Mouse (Mus musculus) granulocyte monocyte progenitor cell, adult 5-6 weeks (primary cell): ENCODE results near the gene Mettl8. TPM values are rescaled to one million over a fixed set of nuclear protein-coding genes. Genes with fewer than 3 reads are reported as not detected.
A peak's percentile ranks its signal among the peaks of the same experiment; 100 is the strongest.

Experiments
- ATAC-seq: replicated peaks from 2 replicates; pipeline ENCODE4 v1.8.0; 2016; ENCODE audit warnings: mild to moderate bottlenecking, moderate TSS enrichment, inconsistent platforms; ENCODE audit not compliant: poor library complexity, severe bottlenecking
- total RNA-seq, 2 experiments: library from RNA; stranded (forward) in 1 of 2; stranded (reverse) in 1 of 2; fragments of 200-712, 200-1000 nt in 1 of 2; fragments of >200 nt in 1 of 2; fragmentation: Nextera tagmentation in 1 of 2; gene quantifications; 2 replicates each; pipeline ENCODE4 v1.2.3; 2014 to 2017

The Mettl8 gene
- total RNA-seq, 2 experiments from 2014 or later: 23.1 to 30.9 TPM

- ATAC-seq: no peak
These were observed 114.6 kb downstream of the Mettl8 start for GRCm38 (mm10) chr2:70940826-70941225.

GRCm38 (mm10) chr2:70938844-70939494 lies 116.4 kb downstream of the Mettl8 start:
- ATAC-seq: peak; percentile 68

GRCm38 (mm10) chr2:70934772-70935171 lies 120.6 kb downstream of the Mettl8 start:
- no peak for ATAC-seq

- no peak for ATAC-seq
These were observed 121.9 kb downstream of the Mettl8 start for GRCm38 (mm10) chr2:70933516-70933915.

- no peak for ATAC-seq
These were observed 122.4 kb downstream of the Mettl8 start for GRCm38 (mm10) chr2:70932965-70933364.

GRCm38 (mm10) chr2:70930631-70931288 lies 124.6 kb downstream of the Mettl8 start:
- ATAC-seq: peak; percentile 40; the same call in 1 of the 2 replicates

- ATAC-seq: no peak
These were observed 125.7 kb downstream of the Mettl8 start for GRCm38 (mm10) chr2:70929714-70930113.

- ATAC-seq: no peak
These were observed 131.3 kb downstream of the Mettl8 start for GRCm38 (mm10) chr2:70924049-70924448.

GRCm38 (mm10) chr2:70922814-70923213 lies 132.6 kb downstream of the Mettl8 start:
- no peak for ATAC-seq

GRCm38 (mm10) chr2:70920937-70921596 lies 134.3 kb downstream of the Mettl8 start:
- ATAC-seq: no peak

GRCm38 (mm10) chr2:70919913-70920522 lies 135.4 kb downstream of the Mettl8 start:
- no peak for ATAC-seq

- ATAC-seq: no peak
These were observed 136.9 kb downstream of the Mettl8 start for GRCm38 (mm10) chr2:70918516-70918915.

Other genes with a start within 250 kb of the Mettl8 start
- 43.7 and 49.3 TPM in 2 replicates for gene Tlk1, start 229.9 kb downstream of the Mettl8 start, total RNA-seq (2014; fragmentation: Nextera tagmentation)
- 44.2 and 47.4 TPM in 2 replicates for gene Tlk1, start 229.9 kb downstream of the Mettl8 start, total RNA-seq (2017)
- 11.3 and 14.7 TPM in 2 replicates for gene Dcaf17, start 255 bp downstream of the Mettl8 start, total RNA-seq (2014; fragmentation: Nextera tagmentation)
- gene Dcaf17, start 255 bp downstream of the Mettl8 start, total RNA-seq (2017): 13.0 and 19.5 TPM in 2 replicates
- not detected in 2 replicates for gene Cybrd1, start 62.3 kb upstream of the Mettl8 start, total RNA-seq (2014; fragmentation: Nextera tagmentation)
- not detected in 2 replicates for gene Cybrd1, start 62.3 kb upstream of the Mettl8 start, total RNA-seq (2017)
- 52.7 and 69.3 TPM in 2 replicates for gene Dync1i2, start 156.1 kb upstream of the Mettl8 start, total RNA-seq (2014; fragmentation: Nextera tagmentation)
- gene Dync1i2, start 156.1 kb upstream of the Mettl8 start, total RNA-seq (2017): 75.0 and 78.3 TPM in 2 replicates